Mouse (Mus musculus) left cerebral cortex, adult 18-20 months (tissue): ENCODE measurements around the gene Zfp764. TPM values are rescaled to one million over a fixed set of nuclear protein-coding genes. Genes with fewer than 3 reads are reported as not detected.
"Not testable (repeated sequence)": the region's sequence is repeated elsewhere in the genome, so short reads cannot be mapped to it uniquely, and the experiment has no call there.

Source experiments
- DNase-seq, 2 experiments: peaks; one replicate each; pipeline ENCODE4 v3.0.0; 2021 to 2022; ENCODE audit warnings: low spot score in 2 of 2, mixed read lengths in 1 of 2
- total RNA-seq, 2 experiments: library from RNA; stranded (reverse); gene quantifications; 2 replicates each; pipeline ENCODE4 v1.2.3; 2021

Gene Zfp764
- total RNA-seq, 2 experiments from 2014 or later = 4.3 to 4.8 TPM

DNA sequence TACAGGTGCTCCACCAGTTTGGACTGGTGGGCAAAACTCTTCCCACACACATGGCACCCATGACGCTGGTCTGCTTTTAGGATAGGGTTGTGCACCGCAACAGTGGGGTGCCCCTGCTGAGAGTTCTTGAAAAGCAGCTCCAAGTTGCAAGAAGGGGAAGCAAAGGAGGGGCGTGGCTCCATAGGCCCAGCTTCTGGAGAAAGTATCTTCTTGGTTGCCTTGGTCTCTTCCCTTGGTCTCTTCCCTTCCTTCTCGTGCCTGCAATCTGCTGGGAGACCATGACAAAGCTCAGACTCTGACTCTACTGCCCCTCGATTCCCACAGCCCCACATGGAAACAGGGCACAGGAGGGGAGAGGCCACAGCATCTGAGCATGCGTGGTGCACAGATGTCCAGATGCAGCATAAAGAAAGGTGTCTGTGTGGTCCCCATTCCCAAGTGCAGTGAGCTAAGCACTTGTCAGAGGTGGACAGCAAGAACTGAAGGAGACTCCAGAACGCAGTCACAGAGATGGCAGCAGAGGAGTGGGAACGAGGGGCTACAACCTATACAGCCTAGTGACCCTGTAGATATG lies 14.3 kb downstream of the Zfp764 start:
- no peak for DNase-seq

DNA sequence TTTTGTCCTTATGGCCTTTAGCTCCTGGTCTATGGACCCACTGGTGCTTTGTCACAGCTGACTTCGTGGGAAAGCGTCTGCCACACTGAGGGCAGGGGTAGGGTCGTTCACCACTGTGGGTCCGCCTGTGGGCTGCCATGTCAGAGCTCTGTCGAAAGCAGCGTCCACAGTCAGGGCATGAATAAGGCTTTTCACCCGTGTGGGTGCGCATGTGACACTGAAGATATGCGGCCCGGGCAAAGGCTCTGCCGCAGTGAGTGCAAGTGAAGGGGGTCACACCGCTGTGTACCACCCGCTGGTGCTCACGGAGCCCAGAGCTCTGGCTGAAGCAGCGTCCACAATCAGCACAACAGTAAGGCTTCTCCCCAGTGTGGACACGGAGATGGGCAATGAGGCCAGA lies 15.1 kb downstream of the Zfp764 start:
- DNase-seq = no peak

GRCm38 (mm10) chr7:127390306-127390705 lies 16.3 kb downstream of the Zfp764 start:
- DNase-seq = no peak

DNA sequence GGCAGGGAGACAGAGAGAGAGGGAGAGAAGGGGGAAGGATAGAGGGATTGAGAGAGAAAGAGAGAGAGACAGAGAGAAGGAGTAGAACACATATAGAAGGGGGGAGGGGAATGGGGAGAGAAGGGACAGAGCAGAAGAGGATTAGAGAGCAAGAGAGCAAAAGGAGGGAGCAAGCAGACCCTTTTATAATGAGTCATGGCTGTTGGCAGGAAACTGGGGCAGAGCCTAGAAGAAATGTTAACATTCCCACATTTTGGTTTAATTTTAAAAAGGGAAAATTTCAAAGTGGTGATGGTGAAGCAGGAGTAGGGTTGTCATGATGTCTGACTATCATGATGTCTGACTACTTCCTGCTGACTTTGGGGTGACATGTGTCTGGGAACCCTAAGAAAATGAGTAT lies 18.4 kb downstream of the Zfp764 start:
- DNase-seq = not testable (repeated sequence)

DNA sequence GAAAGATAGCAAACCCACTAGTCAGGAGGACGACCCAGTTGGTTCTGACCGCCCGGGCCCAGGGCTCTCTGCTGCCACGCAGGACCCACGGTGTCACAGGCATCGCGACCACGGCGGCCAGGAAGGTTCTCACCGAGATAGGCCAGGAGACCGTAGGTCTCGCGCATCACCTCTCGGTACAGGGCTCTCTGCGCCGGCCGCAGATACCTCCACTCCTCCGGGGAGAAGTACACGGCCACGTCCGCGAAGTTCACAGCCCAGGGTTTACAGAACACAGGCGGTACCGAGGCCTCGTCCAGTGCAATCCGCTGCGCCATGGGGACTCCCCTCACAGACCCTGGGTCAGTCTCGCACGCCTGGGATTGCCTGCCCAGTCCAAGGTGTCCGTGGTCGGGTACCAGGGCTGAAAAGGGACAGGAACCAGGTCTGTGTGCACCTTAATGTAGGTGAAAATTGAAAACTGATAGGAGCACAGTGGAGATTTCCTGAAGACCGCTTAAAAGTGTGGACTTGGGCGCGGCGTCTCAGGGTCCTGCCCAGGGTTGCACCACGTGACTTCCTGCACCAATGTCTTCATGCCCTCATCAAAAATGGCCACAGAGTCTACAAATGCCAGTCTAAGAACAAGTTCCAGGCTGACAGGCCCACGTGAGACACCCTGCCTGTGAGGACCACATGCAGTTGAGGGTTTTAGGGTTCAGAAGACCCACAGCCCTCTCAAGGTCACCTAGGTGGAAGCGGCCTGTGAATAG lies 19.8 kb downstream of the Zfp764 start, which contains the start of gene 9130019O22Rik:
Gene 9130019O22Rik, minus strand, starts transcription at position 526 of the 752 bp plus-strand sequence.
- DNase-seq = peak; percentile 86 to 95

DNA sequence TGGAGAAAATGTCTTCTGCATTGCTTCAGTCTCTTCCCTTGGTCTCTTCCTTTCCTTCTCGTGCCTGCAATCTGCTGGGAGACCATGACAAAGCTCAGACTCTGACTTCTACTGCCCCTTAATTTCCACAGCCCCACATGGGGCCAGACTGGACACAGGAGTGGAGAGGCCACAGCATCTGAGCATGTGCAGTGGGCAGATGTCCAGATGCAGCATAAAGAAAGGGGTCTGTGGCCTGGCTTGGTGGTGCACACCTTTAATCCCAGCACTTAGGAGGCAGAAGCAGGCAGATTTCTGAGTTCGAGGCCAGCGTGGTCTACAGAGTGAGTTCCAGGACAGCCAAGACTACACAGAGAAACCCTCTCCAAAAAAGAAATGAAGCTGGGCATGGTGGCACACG lies 21.1 kb downstream of the Zfp764 start:
- not testable (repeated sequence) for DNase-seq

GRCm38 (mm10) chr7:127378310-127378921 lies 28.2 kb downstream of the Zfp764 start:
- no peak for DNase-seq

DNA sequence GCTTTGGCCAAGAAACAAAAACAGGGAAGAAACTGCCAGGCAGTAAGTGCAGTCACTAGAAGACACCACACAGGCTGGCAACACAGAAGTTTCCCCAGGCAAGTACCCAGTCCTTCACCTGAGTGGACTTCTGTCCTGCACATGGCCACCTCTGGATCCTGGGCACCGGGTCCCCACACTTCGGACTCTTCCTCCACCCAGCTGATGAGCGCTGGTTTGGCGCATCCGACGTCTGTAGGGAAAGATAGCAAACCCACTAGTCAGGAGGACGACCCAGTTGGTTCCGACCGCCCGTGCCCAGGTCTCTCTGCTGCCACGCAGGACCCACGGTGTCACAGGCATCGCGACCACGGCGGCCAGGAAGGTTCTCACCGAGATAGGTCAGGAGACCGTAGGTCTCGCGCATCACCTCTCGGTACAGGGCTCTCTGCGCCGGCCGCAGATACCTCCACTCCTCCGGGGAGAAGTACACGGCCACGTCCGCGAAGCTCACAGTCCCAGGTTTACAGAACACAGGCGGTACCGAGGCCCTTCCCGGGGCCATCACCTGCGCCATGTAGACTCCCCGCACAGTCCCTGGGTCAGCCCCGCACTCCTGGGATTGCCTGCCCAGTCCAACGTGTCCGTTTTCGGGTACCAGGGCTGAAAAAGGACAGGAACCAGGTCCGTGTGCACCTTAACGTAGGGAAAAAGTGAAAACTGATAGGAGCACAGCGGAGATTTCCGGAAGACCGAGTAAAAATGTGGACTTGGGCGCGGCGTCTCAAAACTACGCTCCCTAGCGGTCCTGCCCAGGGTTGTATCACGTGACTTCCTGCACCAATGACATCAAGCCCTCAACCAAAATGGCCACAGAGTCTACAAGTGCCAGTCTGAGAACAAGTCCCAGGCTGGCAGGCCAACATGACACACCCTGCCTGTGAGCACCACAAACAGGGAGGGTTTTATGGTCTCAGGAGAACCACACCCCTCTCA lies 31.1 kb downstream of the Zfp764 start, which contains the start of gene Zfp747:
Gene Zfp747, minus strand, starts transcription at position 780 of the 975 bp plus-strand sequence.
- DNase-seq = peak; percentile 93 to 94

GRCm38 (mm10) chr7:127371870-127372269 lies 34.8 kb downstream of the Zfp764 start:
- not testable (repeated sequence) for DNase-seq

GRCm38 (mm10) chr7:127371213-127371612 lies 35.4 kb downstream of the Zfp764 start:
- no peak for DNase-seq

- DNase-seq = no peak
These were observed 40.4 kb downstream of the Zfp764 start for GRCm38 (mm10) chr7:127366249-127366648.

DNA sequence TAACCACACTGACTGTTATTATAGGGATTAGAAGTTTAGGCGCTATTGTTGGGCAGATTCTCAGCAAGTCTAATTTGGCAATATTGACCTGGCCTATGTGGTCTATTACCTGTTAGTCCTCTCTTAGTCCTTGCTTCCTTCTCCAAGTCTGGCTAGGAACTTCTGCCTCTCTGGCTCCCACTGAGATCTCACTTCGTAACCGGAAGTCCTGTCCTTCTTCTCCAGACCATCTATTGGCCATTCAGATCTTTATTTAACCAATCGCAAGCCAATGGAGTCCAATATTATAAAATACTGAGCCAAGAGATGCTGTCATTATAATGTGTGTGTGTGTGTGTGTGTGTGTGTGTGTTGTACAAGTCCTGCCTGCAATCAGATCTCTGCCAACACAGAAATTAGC lies 42.5 kb downstream of the Zfp764 start:
- no peak for DNase-seq

- DNase-seq = peak; percentile 34 to 59
These were observed 43.1 kb downstream of the Zfp764 start for GRCm38 (mm10) chr7:127363475-127363921.

DNA sequence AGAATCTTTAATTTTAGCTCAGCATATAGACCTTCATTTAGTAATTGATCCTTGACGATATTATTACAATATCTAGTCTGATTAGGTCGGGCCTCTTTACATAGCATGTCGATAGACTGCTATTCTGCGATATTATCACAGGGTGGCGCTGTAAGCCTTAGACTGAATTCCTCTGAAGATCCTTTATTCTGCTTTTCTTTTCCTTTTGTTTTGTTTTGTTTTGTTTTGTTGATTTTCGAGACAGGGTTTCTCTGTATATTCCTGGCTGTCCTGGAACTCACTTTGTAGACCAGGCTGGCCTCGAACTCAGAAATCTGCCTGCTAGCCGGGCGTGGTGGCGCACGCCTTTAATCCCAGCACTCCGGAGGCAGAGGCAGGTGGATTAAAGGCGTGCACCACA lies 44.2 kb downstream of the Zfp764 start:
- DNase-seq = not testable (repeated sequence)

DNA sequence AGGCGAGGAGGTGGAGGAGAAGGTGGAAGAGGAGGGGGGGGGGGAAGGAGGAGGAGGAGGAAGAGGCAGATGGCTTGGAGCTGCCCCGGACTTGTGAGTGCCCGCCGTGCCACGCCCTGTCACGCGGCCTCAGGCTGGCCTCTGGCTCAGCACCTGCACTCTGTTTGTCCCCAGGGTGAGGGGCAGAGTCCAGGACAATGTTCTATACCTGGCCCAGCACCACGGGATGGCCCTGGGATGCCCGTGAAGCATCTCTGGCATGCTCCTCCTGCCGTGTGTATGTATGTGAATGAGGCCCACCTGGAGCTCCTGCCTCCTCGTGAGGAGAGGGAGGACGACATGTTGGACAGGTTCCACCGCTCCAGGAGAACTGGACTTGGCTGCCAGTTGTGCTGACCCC lies 45.2 kb downstream of the Zfp764 start:
- no peak for DNase-seq

DNA sequence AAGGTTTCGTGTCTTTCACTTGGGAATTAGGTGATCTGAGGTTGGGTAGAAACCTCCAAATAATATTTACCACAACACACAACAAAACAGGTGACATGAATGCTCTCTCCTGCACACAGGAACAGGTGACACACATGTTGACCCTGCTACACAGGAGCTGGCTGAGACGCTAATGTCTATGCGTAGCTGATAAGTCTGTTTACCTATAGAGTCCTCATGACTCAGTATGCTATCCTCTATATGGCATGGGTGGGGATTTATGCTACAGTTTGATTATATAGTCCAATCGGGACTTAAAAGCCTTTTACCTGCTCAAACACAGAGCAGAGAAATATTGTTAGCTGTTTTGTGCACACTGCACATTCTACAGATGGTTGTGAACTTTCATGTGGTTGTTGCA lies 46.4 kb downstream of the Zfp764 start:
- DNase-seq = no peak

DNA sequence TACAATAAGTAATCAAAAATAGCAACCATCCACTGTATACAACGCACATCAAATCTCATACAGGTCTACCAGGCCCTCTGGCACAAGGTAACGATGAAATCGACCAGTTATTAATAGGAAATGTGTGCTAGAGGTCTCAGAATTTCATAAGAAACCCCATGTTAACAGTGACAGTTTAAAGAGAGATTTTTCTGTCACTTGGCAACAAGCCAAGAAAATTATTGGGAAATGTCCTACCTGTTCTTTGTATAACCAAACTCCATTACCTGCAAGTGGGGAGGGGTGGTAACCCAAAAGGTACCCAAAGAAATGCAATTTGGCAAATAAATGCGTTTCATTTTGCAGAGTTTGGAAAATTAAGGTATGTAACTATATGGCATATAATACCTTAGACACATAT lies 48.1 kb downstream of the Zfp764 start:
- no peak for DNase-seq

DNA sequence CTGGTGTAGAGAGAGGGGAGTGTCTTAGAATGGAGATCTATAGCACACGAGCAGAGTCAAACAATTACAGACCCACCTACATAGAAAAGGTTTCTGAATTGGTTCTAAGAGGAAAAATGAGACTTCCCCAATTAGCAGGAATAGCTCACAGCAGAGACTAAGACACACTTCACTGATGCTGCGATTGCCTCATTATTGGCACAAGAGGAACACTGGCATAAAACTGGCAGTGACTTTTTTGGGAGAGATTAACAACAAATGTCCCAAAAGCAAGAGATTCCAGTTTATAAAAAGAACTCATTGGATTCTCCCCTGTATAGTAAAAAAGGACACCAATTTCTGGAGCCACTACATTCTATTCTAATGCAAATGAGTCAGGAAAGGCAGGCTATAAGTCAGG lies 48.8 kb downstream of the Zfp764 start:
- DNase-seq = no peak

DNA sequence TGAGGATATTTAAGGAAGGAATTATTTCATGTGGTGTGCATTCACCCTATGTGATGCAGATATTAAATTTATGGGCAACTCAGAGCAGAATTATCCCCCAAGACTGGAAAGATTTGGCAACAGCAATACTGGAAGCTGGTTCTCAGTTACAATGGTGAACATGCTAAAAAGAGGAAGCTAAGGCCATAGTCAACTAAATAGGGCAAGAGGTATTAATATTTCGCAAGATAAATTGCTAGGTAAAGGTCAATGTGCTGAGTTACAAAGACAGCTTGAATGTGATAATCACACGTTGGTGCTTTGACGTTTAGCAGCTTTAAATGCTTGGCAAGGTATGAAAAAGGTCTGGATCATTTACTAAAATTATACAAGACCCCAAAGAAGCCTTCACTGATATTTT lies 50.8 kb downstream of the Zfp764 start:
- DNase-seq = no peak
